Mouse (Mus musculus) liver, embryonic 15.5 days (tissue): ENCODE measurements around the gene Men1. TPM values are rescaled to one million over a fixed set of nuclear protein-coding genes. Genes with fewer than 3 reads are reported as not detected.

Source experiments
- ATAC-seq: fragments of 200-750 bp; cut with Nextera tagmentation; 2 replicates; pipeline ENCODE4 v1.8.0; 2017; ENCODE audit warnings: moderate number of reproducible peaks, mild to moderate bottlenecking, moderate library complexity; ENCODE audit not compliant: insufficient read depth
- H3K27ac ChIP-seq: fragments of 300-500 bp; sonication (generic); replicated peaks from 2 replicates; pipeline ENCODE4 v1.5.1; 2015; ENCODE audit warnings: mild to moderate bottlenecking, inconsistent platforms
- H3K27me3 ChIP-seq: fragments of 300-500 bp; sonication (generic); 2 replicates; pipeline ENCODE4 v1.6.1; 2015; ENCODE audit warnings: mild to moderate bottlenecking, inconsistent platforms
- H3K36me3 ChIP-seq: fragments of 300-500 bp; sonication (generic); replicated peaks from 2 replicates; pipeline ENCODE4 v1.6.1; 2015; ENCODE audit warnings: moderate library complexity, mild to moderate bottlenecking, inconsistent platforms
- H3K4me1 ChIP-seq: fragments of 300-500 bp; sonication (generic); replicated peaks from 2 replicates; pipeline ENCODE4 v1.6.1; 2015; ENCODE audit warnings: inconsistent platforms
- H3K4me2 ChIP-seq: fragments of 300-500 bp; sonication (generic); 2 replicates; pipeline ENCODE4 v1.6.1; 2015; ENCODE audit warnings: moderate library complexity, mild to moderate bottlenecking, inconsistent platforms
- H3K4me3 ChIP-seq: fragments of 300-500 bp; sonication (generic); replicated peaks from 2 replicates; pipeline ENCODE4 v1.5.1; 2015; ENCODE audit warnings: mild to moderate bottlenecking, inconsistent platforms
- H3K9ac ChIP-seq: fragments of 300-500 bp; sonication (generic); 2 replicates; pipeline ENCODE4 v1.6.1; 2015; ENCODE audit warnings: moderate library complexity, mild to moderate bottlenecking, inconsistent platforms
- H3K9me3 ChIP-seq: fragments of 300-500 bp; sonication (generic); replicated peaks from 2 replicates; pipeline ENCODE4 v1.6.1; 2016; ENCODE audit warnings: inconsistent platforms
- WGBS: fragments of 180-500 bp; shearing (Covaris S2); methylation state at CpG from one replicate; pipeline ENCODE4 v1.1.7; 2015; ENCODE audit warnings: mixed read lengths; ENCODE audit not compliant: insufficient replicate concordance; 5-methylcytosine and 5-hydroxymethylcytosine counted together
- polyA plus RNA-seq: library from polyadenylated mRNA; unstranded; fragments of >200 nt; fragmentation: Nextera tagmentation; extraction: Ambion mirVana; gene quantifications from 2 replicates; pipeline ENCODE4 v1.2.1, GENCODE M21; 2015

Men1 gene
- polyA plus RNA-seq, 1 experiment from 2014 or later = 25.1 TPM

DNA sequence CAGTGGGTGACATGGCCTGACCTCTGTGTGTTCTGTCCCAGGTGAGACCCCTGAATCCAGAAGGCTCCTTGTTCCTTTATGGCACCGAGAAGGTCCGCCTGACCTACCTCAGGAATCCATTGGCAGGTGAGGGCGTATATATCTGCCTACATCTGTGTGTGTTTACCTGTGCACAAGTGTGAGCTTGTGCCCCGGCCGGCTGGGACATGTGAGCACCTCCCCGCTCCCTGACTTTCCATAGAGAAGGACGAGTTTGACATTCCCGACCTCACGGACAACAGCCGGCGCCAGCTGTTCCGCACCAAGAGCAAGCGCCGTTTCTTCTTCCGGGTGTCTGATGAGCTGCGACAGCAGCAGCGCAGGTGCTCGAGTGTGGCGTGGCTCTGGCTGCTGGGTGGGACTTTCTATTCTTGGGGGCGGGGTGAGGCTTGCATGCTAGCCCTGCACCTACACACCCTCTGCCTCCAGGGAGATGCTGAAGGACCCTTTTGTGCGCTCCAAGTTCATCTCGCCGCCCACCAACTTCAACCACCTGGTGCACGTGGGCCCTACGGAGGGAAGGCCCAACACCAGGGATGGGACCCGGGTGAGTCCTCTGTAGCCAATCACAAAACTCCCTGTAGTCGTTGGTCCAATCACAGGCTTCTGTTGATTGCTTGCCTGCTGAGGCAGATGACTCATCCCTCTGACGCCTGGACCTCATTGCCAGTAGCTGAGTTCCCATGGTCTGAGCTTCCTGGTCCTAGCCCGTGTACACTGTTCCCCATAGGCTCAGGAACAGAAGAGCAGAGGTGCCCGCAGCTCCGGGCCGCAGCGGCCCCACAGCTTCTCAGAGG is 12.8 kb upstream of the Men1 start:
- peaks cover 14% of the 10 kb centered on the region; the same call in 1 of the 2 replicates for H3K36me3 ChIP-seq
- H3K4me2 ChIP-seq = no peak overlapping the region
- no peak for ATAC-seq
- no peak overlapping the region for H3K9ac ChIP-seq
- no peaks in the 10 kb centered on the region for H3K27me3 ChIP-seq
- no peak overlapping the region for H3K4me3 ChIP-seq
- no peak overlapping the region for H3K27ac ChIP-seq
- H3K4me1 ChIP-seq = peaks cover 6% of the 10 kb centered on the region; the same call in 1 of the 2 replicates
- 78% methylated on average over 33 of the region's 33 CpGs for WGBS
- H3K9me3 ChIP-seq = no peaks in the 10 kb centered on the region

DNA sequence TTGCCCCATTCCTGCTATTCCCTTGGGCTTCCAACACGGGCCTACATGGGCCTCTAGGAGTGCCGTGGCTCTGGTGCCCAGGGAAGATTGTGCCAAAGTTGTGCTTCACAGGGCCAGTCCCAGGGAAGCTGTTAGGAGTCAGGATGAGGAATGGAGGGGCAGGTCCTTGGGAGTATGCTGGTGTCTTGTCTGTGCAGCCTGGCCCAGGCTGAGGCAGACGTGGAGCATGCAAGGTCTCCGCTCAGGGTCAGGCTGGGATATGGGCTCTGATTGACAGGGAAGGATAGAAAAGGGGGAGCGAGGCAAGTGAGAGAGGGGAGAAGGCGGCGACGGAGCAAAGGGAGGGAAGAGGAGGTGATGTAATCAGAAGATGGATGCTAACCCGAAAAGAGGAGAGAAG is 10.0 kb upstream of the Men1 start:
- no peak overlapping the region for H3K27ac ChIP-seq
- H3K4me3 ChIP-seq = no peak overlapping the region
- peaks cover 6% of the 10 kb centered on the region; the same call in 1 of the 2 replicates for H3K4me1 ChIP-seq
- no peaks in the 10 kb centered on the region for H3K9me3 ChIP-seq
- no peak overlapping the region for H3K4me2 ChIP-seq
- no peaks in the 10 kb centered on the region for H3K27me3 ChIP-seq
- no peak overlapping the region for H3K9ac ChIP-seq
- 0 out of 2 replicates have a peak, but pooled peaks cover 5% of the 10 kb centered on the region for H3K36me3 ChIP-seq
- no peak for ATAC-seq
- WGBS = 78% methylated on average over 9 of the region's 9 CpGs

DNA sequence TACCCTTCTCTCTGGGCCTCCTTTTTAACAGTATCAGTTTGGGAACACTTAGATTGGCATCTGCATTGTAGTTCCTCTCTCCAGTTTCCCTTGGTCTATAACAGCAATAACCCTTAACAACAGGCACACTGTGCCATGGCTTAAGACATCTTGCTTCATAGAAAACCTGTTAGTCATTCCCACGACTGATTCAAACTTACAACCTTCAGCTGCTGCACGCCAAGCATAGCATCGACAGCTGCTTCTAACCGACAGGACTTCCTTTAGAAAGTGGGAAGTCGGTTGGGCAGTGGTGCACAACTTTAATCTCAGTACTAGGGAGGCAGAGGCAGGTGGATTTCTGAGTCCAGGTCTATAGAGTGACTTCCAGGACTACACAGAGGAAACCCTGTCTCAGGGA is 3.6 kb upstream of the Men1 start:
- Histone ChIP-seq H3K4me3 (peak overlapping the region; percentile 18), H3K27me3 (no peaks in the 10 kb centered on the region), H3K27ac (no peak overlapping the region), H3K4me1 (peaks cover 39% of the 10 kb centered on the region), H3K9ac (no peak overlapping the region; the same call in 1 of the 2 replicates), H3K36me3 (no peaks in the 10 kb centered on the region), H3K4me2 (peak overlapping the region; percentile 60), H3K9me3 (no peaks in the 10 kb centered on the region)
- WGBS = 12% methylated on average over 5 of the region's 5 CpGs
- no peak for ATAC-seq

DNA sequence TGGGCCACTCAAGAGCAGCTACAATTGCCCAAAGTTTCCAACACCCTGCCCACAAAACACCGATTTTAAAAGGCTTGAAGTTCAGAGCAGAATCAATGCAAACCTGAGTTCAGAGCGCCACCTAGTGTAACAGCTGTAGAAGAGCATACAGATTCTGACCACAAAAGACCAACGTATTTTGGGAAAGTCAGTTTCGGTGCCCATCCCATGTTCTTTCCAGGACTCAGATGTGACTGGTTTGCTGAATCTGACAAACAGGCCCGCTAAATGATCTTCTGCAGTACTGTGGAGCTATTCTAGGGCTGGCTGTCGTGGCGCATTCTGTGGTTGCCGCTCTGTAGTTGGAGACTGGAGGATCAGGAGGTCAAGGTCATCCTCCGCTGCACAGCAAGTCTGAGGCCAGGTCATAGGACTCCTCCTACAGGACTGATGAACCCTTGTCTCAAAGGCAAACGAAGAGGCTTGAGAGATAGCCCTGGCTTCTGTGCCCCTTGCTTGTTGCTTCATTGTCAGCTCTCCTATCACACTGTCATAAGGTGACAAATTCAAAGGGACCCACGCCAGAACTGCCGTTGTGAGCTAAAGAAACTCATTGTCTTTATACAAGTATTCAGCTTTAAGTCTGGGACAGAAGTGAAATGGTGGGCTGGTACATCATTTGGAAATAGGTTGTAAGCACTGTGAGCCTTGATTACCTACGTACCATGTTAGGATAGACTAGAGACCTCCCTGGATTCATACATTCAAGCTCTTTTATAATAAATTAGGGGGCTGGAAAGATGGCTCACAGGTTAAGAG is 2.9 kb upstream of the Men1 start:
- Histone ChIP-seq H3K4me1 (peaks cover 47% of the 10 kb centered on the region), H3K4me3 (peak overlapping the region; percentile 18), H3K36me3 (peaks cover 3% of the 10 kb centered on the region; the same call in 1 of the 2 replicates), H3K4me2 (peak overlapping the region; percentile 60), H3K27ac (no peak overlapping the region), H3K27me3 (no peaks in the 10 kb centered on the region), H3K9me3 (no peaks in the 10 kb centered on the region), H3K9ac (peak overlapping the region; percentile 41; the same call in 1 of the 2 replicates)
- 25% methylated on average over 13 of the region's 13 CpGs for WGBS
- no peak for ATAC-seq

GRCm38 (mm10) chr19:6333761-6334595 is 801 bp upstream of the Men1 start:
- 63% methylated on average over 9 of the region's 9 CpGs for WGBS
- H3K4me1 ChIP-seq = peaks cover 62% of the 10 kb centered on the region
- H3K4me3 ChIP-seq = peak overlapping the region; percentile 73

GRCm38 (mm10) chr19:6335458-6335827 is 664 bp downstream of the Men1 start:
- H3K4me3 ChIP-seq = peak overlapping the region; percentile 73
- under 1% methylated on average over 23 of the region's 25 CpGs for WGBS
- peak overlapping the region; percentile 99 for H3K4me2 ChIP-seq
- peak overlapping the region; percentile 77 for H3K9ac ChIP-seq
- no peaks in the 10 kb centered on the region for H3K27me3 ChIP-seq
- ATAC-seq = peak; percentile 22
- H3K4me1 ChIP-seq = peaks cover 77% of the 10 kb centered on the region
- H3K9me3 ChIP-seq = no peaks in the 10 kb centered on the region
- H3K27ac ChIP-seq = peak overlapping the region; percentile 82
- H3K36me3 ChIP-seq = peaks cover 37% of the 10 kb centered on the region

More at GRCm38 (mm10) chr19:6333761-6334595, 801 bp upstream of the Men1 start:
- Histone ChIP-seq H3K9me3 (no peaks in the 10 kb centered on the region), H3K9ac (peak overlapping the region; percentile 77), H3K27ac (peak overlapping the region; percentile 82), H3K27me3 (no peaks in the 10 kb centered on the region), H3K4me2 (peak overlapping the region; percentile 99), H3K36me3 (peaks cover 24% of the 10 kb centered on the region)
- no peak for ATAC-seq

DNA sequence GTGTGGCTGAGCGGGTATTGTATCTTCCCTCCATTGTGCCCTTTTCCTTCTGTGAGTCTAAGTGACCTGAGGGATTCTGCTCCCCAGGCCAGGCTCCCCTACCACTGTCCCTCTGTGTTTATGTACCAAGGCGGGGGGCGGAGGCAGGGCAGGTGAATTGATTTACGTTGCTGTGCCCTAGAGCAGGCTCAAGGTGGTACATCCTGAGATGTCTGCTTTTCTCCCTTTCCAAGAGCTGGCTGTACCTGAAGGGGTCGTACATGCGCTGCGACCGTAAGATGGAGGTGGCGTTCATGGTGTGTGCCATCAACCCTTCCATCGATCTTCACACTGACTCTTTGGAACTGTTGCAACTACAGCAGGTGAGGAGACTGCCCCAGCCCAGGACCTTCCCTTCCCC is 2.1 kb downstream of the Men1 start:
- Histone ChIP-seq H3K4me2 (peak overlapping the region; percentile 99; the same call in 1 of the 2 replicates), H3K27ac (no peak overlapping the region), H3K36me3 (peaks cover 37% of the 10 kb centered on the region), H3K9ac (no peak overlapping the region), H3K4me1 (peaks cover 79% of the 10 kb centered on the region), H3K4me3 (no peak overlapping the region), H3K9me3 (no peaks in the 10 kb centered on the region), H3K27me3 (no peaks in the 10 kb centered on the region)
- WGBS = 83% methylated on average over 10 of the region's 10 CpGs
- ATAC-seq = no peak

GRCm38 (mm10) chr19:6338171-6338570 is 3.4 kb downstream of the Men1 start:
- no peak overlapping the region for H3K27ac ChIP-seq
- H3K9me3 ChIP-seq = no peaks in the 10 kb centered on the region
- WGBS = 83% methylated on average over 7 of the region's 7 CpGs
- H3K4me2 ChIP-seq = no peak overlapping the region
- ATAC-seq = no peak
- no peak overlapping the region for H3K4me3 ChIP-seq
- peaks cover 37% of the 10 kb centered on the region for H3K36me3 ChIP-seq
- no peaks in the 10 kb centered on the region for H3K27me3 ChIP-seq
- peaks cover 88% of the 10 kb centered on the region for H3K4me1 ChIP-seq
- H3K9ac ChIP-seq = no peak overlapping the region

GRCm38 (mm10) chr19:6338716-6339115 is 3.9 kb downstream of the Men1 start:
- Histone ChIP-seq H3K4me2 (no peak overlapping the region), H3K9me3 (no peaks in the 10 kb centered on the region), H3K9ac (no peak overlapping the region), H3K27me3 (no peaks in the 10 kb centered on the region), H3K4me1 (peaks cover 90% of the 10 kb centered on the region), H3K27ac (no peak overlapping the region), H3K36me3 (peaks cover 37% of the 10 kb centered on the region), H3K4me3 (no peak overlapping the region)
- ATAC-seq = no peak
- WGBS = 87% methylated on average over 11 of the region's 11 CpGs

GRCm38 (mm10) chr19:6339191-6339590 is 4.4 kb downstream of the Men1 start:
- H3K36me3 ChIP-seq = peaks cover 42% of the 10 kb centered on the region
- no peaks in the 10 kb centered on the region for H3K27me3 ChIP-seq
- peak overlapping the region; percentile 100; the same call in 1 of the 2 replicates for H3K4me2 ChIP-seq
- H3K4me1 ChIP-seq = peaks cover 88% of the 10 kb centered on the region
- no peak for ATAC-seq
- WGBS = 84% methylated on average over 6 of the region's 6 CpGs
- no peak overlapping the region for H3K27ac ChIP-seq
- H3K9ac ChIP-seq = no peak overlapping the region
- no peaks in the 10 kb centered on the region for H3K9me3 ChIP-seq
- no peak overlapping the region for H3K4me3 ChIP-seq
